Comparison of ENCODE assay signal across 8 mouse cellular contexts in genomic region chr6:86219494-86219893, GRCm38 (mm10). TPM values are rescaled to one million over a fixed set of nuclear protein-coding genes. Genes with fewer than 3 reads are reported as not detected.
DNase-seq lines count a peak whose midpoint lies in the region; ATAC-seq lines count a peak whose summit lies in the region.

No protein-coding gene starts in this region.

- ATAC-seq in heart, embryonic 11.5 days (replicated peaks; ENCODE audit: insufficient number of reproducible peaks, low FRiP score, low TSS enrichment), result no peak
- ATAC-seq in liver, embryonic 16.5 days (ENCODE audit: low read depth), result 0 out of 2 replicates have a peak, but pooled peaks have one; percentile 35
- ATAC-seq in inflammation-experienced regulatory T-cells, adult 6 months, result no peak

- no peaks in the 10 kb centered on the region for H3K27me3 ChIP-seq in heart, embryonic 11.5 days (ENCODE audit: control insufficient read depth, insufficient read depth, low read length)
- no peaks in the 10 kb centered on the region for H3K27me3 ChIP-seq in liver, embryonic 16.5 days (ENCODE audit: control insufficient read depth, insufficient read depth, low read depth, low read length)

- peak; percentile 56 to 62 for DNase-seq in heart, adult 18-20 months
- DNase-seq in MEL-GATA-1-ER (ENCODE audit: extremely low read depth, low read depth), result peak; percentile 57
- DNase-seq in cerebellum, postnatal 14 days, result peak; percentile 46
- DNase-seq in spleen, postnatal 36 days (ENCODE audit: low spot score in 2 of 2), result no peak
- DNase-seq in ovary, postnatal 10 days (ENCODE audit: low spot score), result no peak

- no peak overlapping the region for H3K4me2 ChIP-seq in heart, embryonic 11.5 days
- H3K4me2 ChIP-seq in liver, embryonic 16.5 days (ENCODE audit: low read depth, low read length), result no peak overlapping the region

- no peaks in the 10 kb centered on the region for H3K4me1 ChIP-seq in heart, embryonic 11.5 days (ENCODE audit: control insufficient read depth, insufficient read depth, low read length)
- H3K4me1 ChIP-seq in liver, embryonic 16.5 days (ENCODE audit: control insufficient read depth, low read depth, low read length), result peaks cover 12% of the 10 kb centered on the region

- no peak overlapping the region for H3K9ac ChIP-seq in heart, embryonic 11.5 days (ENCODE audit: low read depth, low read length)
- H3K9ac ChIP-seq in liver, embryonic 16.5 days (ENCODE audit: low read depth, low read length), result no peak overlapping the region

- no peak overlapping the region for H3K27ac ChIP-seq in heart, embryonic 11.5 days (ENCODE audit: low read depth, low read length)
- no peak overlapping the region for H3K27ac ChIP-seq in liver, embryonic 16.5 days (ENCODE audit: low read length)

- WGBS in heart, embryonic 11.5 days (ENCODE audit: insufficient replicate concordance), result 49% methylated on average over 5 of the region's 5 CpGs
- 23% methylated on average over 5 of the region's 5 CpGs for WGBS in liver, embryonic 16.5 days (ENCODE audit: insufficient replicate concordance)

- H3K4me3 ChIP-seq in heart, embryonic 11.5 days (ENCODE audit: low read depth, low read length), result no peak overlapping the region
- no peak overlapping the region for H3K4me3 ChIP-seq in liver, embryonic 16.5 days (ENCODE audit: low read depth, low read length)

- no peaks in the 10 kb centered on the region for H3K9me3 ChIP-seq in heart, embryonic 11.5 days (replicated peaks; ENCODE audit: control insufficient read depth, low read length)
- H3K9me3 ChIP-seq in liver, embryonic 16.5 days (replicated peaks; ENCODE audit: control insufficient read depth, low read length), result no peaks in the 10 kb centered on the region

- no peaks in the 10 kb centered on the region for H3K36me3 ChIP-seq in heart, embryonic 11.5 days (ENCODE audit: control insufficient read depth, insufficient read depth, low read length)
- no peaks in the 10 kb centered on the region for H3K36me3 ChIP-seq in liver, embryonic 16.5 days (ENCODE audit: control insufficient read depth, insufficient read depth)

RNA-seq across cellular contexts. Expression of gene Tgfa, which starts 24.5 kb away (rescaled TPM):
- total RNA-seq in heart, adult 18-20 months (2021), result 1 to 10 TPM; 1.2 to 1.7 TPM
- 3.0 and 4.1 TPM in 2 replicates for polyA plus RNA-seq in heart, embryonic 11.5 days (2014; fragmentation: Nextera tagmentation; extraction: Ambion mirVana)
- polyA plus RNA-seq in liver, embryonic 16.5 days (2015; fragmentation: Nextera tagmentation; extraction: Ambion mirVana), result 2.3 and 2.4 TPM in 2 replicates
- polyA plus RNA-seq in inflammation-experienced regulatory T-cells, adult 6 months (2017; shearing (Covaris generic)), result under 1 TPM in 1 of 3 experiments, not detected in 2; 0.28 TPM

Comparison
In these comparisons a context has a peak if more than half of its experiments do, and no peak if none do; other contexts are left out.
1. DNase-seq: peak in heart, adult 18-20 months (2 of 2), MEL-GATA-1-ER (single experiment) and cerebellum, postnatal 14 days (2 of 2); none in spleen, postnatal 36 days (0 of 2) and ovary, postnatal 10 days (single experiment).